Mouse (Mus musculus) embryonic facial prominence, embryonic 11.5 days (tissue): ENCODE measurements at regions not wholly inside any gene's neighbourhood (a gene's known extent, or its start where the extent isn't known, plus 50 kb on each side); places are given as distances from the start of the nearest gene placed in this dataset.

Source experiments
- ATAC-seq: fragments of 200-750 bp; cut with Nextera tagmentation; replicated peaks from 2 replicates; pipeline ENCODE4 v1.8.0; 2017; ENCODE audit warnings: low read depth; ENCODE audit not compliant: insufficient number of reproducible peaks, low FRiP score, low TSS enrichment
- DNase-seq: peaks from one replicate; pipeline ENCODE4 v3.0.0-alpha.2; 2015; ENCODE audit warnings: low spot score
- H3K27ac ChIP-seq: fragments of 300-500 bp; sonication (generic); replicated peaks from 2 replicates; pipeline ENCODE4 v1.5.1; 2014; ENCODE audit warnings: mild to moderate bottlenecking, low read depth, low read length, control low read depth
- H3K27me3 ChIP-seq: fragments of 300-500 bp; sonication (generic); 2 replicates; pipeline ENCODE4 v1.6.1; 2014; ENCODE audit warnings: mild to moderate bottlenecking, low read length, moderate library complexity, mixed read lengths; ENCODE audit not compliant: control insufficient read depth, insufficient read depth
- H3K36me3 ChIP-seq: fragments of 300-500 bp; sonication (generic); replicated peaks from 2 replicates; pipeline ENCODE4 v1.6.1; 2014; ENCODE audit warnings: low read depth, mild to moderate bottlenecking, low read length, moderate library complexity, mixed read lengths; ENCODE audit not compliant: control insufficient read depth, insufficient read depth
- H3K4me1 ChIP-seq: fragments of 300-500 bp; sonication (generic); 2 replicates; pipeline ENCODE4 v1.6.1; 2014; ENCODE audit warnings: low read length, mixed read lengths; ENCODE audit not compliant: control insufficient read depth, insufficient read depth
- H3K4me2 ChIP-seq: fragments of 300-500 bp; sonication (generic); 2 replicates; pipeline ENCODE4 v1.6.1; 2014; ENCODE audit warnings: low read depth, mild to moderate bottlenecking, control low read depth, low read length, moderate library complexity
- H3K4me3 ChIP-seq: fragments of 300-500 bp; sonication (generic); 2 replicates; pipeline ENCODE4 v1.5.1; 2014; ENCODE audit warnings: low read depth, low read length, control low read depth
- H3K9ac ChIP-seq: fragments of 300-500 bp; sonication (generic); replicated peaks from 2 replicates; pipeline ENCODE4 v1.6.1; 2014; ENCODE audit warnings: mild to moderate bottlenecking, control low read depth, low read length
- H3K9me3 ChIP-seq: fragments of 300-500 bp; sonication (generic); replicated peaks from 2 replicates; pipeline ENCODE4 v1.6.1; 2016; ENCODE audit warnings: mild to moderate bottlenecking, low read length, inconsistent platforms, mixed read lengths; ENCODE audit not compliant: control insufficient read depth
- WGBS: fragments of 180-500 bp; shearing (Covaris S2); extraction: QIAGEN DNeasy Blood & Tissue Kit; methylation state at CpG from one replicate; pipeline ENCODE4 v1.1.7; 2014; 5-methylcytosine and 5-hydroxymethylcytosine counted together

GRCm38 (mm10) chr2:114776176-114776575 lies 121.4 kb upstream of the Dph6 start:
- Histone ChIP-seq H3K9me3 (no peaks in the 10 kb centered on the region), H3K27me3 (no peaks in the 10 kb centered on the region), H3K4me2 (no peak overlapping the region), H3K27ac (no peak overlapping the region), H3K4me1 (no peaks in the 10 kb centered on the region), H3K4me3 (no peak overlapping the region), H3K9ac (no peak overlapping the region), H3K36me3 (no peaks in the 10 kb centered on the region)
- WGBS: 75% methylated on average over 2 of the region's 2 CpGs
- no peak for DNase-seq
- no peak for ATAC-seq

- Histone ChIP-seq H3K9me3 (no peaks in the 10 kb centered on the region), H3K27ac (no peak overlapping the region), H3K4me2 (no peak overlapping the region), H3K27me3 (no peaks in the 10 kb centered on the region), H3K4me1 (peaks cover 3% of the 10 kb centered on the region), H3K36me3 (no peaks in the 10 kb centered on the region), H3K4me3 (no peak overlapping the region), H3K9ac (no peak overlapping the region)
- WGBS: 75% methylated on average over 6 of the region's 6 CpGs
- ATAC-seq (no peak), DNase-seq (no peak)
Measured at GRCm38 (mm10) chr2:114782450-114782849, 127.7 kb upstream of the Dph6 start.

GRCm38 (mm10) chr2:114784191-114784590 lies 129.4 kb upstream of the Dph6 start:
- no peak for DNase-seq
- H3K27ac ChIP-seq: no peak overlapping the region
- H3K9me3 ChIP-seq: no peaks in the 10 kb centered on the region
- peaks cover 3% of the 10 kb centered on the region for H3K4me1 ChIP-seq
- H3K4me3 ChIP-seq: no peak overlapping the region
- H3K36me3 ChIP-seq: no peaks in the 10 kb centered on the region
- no peak for ATAC-seq
- no peak overlapping the region for H3K4me2 ChIP-seq
- no peaks in the 10 kb centered on the region for H3K27me3 ChIP-seq
- H3K9ac ChIP-seq: no peak overlapping the region

GRCm38 (mm10) chr2:114788251-114788650 lies 133.5 kb upstream of the Dph6 start:
- H3K36me3 ChIP-seq: no peaks in the 10 kb centered on the region
- WGBS: 92% methylated on average over 3 of the region's 3 CpGs

GRCm38 (mm10) chr2:114796630-114797290 lies 142.0 kb upstream of the Dph6 start:
- no peaks in the 10 kb centered on the region for H3K36me3 ChIP-seq
- no peak overlapping the region for H3K27ac ChIP-seq
- no peaks in the 10 kb centered on the region for H3K27me3 ChIP-seq
- no peak overlapping the region for H3K4me3 ChIP-seq
- H3K9ac ChIP-seq: no peak overlapping the region
- H3K4me1 ChIP-seq: no peaks in the 10 kb centered on the region
- DNase-seq: no peak
- ATAC-seq: no peak
- 90% methylated on average over 6 of the region's 6 CpGs for WGBS
- no peak overlapping the region for H3K4me2 ChIP-seq
- no peaks in the 10 kb centered on the region for H3K9me3 ChIP-seq

More at GRCm38 (mm10) chr2:114788251-114788650, 133.5 kb upstream of the Dph6 start:
- Histone ChIP-seq H3K27ac (no peak overlapping the region), H3K27me3 (no peaks in the 10 kb centered on the region), H3K9ac (no peak overlapping the region), H3K4me3 (no peak overlapping the region), H3K9me3 (no peaks in the 10 kb centered on the region), H3K4me2 (no peak overlapping the region), H3K4me1 (peaks cover 3% of the 10 kb centered on the region)
- DNase-seq (no peak), ATAC-seq (no peak)

- 23% methylated on average over 1 of the region's 1 CpGs for WGBS
- Histone ChIP-seq H3K27ac (no peak overlapping the region), H3K36me3 (no peaks in the 10 kb centered on the region), H3K27me3 (no peaks in the 10 kb centered on the region), H3K9me3 (no peaks in the 10 kb centered on the region), H3K4me3 (no peak overlapping the region), H3K4me1 (no peaks in the 10 kb centered on the region), H3K9ac (no peak overlapping the region), H3K4me2 (no peak overlapping the region)
- DNase-seq: no peak
- ATAC-seq: no peak
Measured at GRCm38 (mm10) chr2:114797291-114797650, 142.5 kb upstream of the Dph6 start.

- no peaks in the 10 kb centered on the region for H3K9me3 ChIP-seq
- no peak overlapping the region for H3K4me2 ChIP-seq
- H3K4me3 ChIP-seq: no peak overlapping the region
- H3K9ac ChIP-seq: no peak overlapping the region
- H3K4me1 ChIP-seq: no peaks in the 10 kb centered on the region
- H3K27me3 ChIP-seq: no peaks in the 10 kb centered on the region
- no peak overlapping the region for H3K27ac ChIP-seq
- H3K36me3 ChIP-seq: no peaks in the 10 kb centered on the region
- ATAC-seq: no peak
- no peak for DNase-seq
- 74% methylated on average over 3 of the region's 3 CpGs for WGBS
Measured at GRCm38 (mm10) chr2:114803241-114803640, 148.5 kb upstream of the Dph6 start.

GRCm38 (mm10) chr2:114803928-114804327 lies 149.2 kb upstream of the Dph6 start:
- ATAC-seq: no peak
- WGBS: 75% methylated on average over 3 of the region's 3 CpGs
- no peak for DNase-seq
- H3K4me2 ChIP-seq: no peak overlapping the region
- H3K27me3 ChIP-seq: no peaks in the 10 kb centered on the region
- no peak overlapping the region for H3K4me3 ChIP-seq
- H3K27ac ChIP-seq: no peak overlapping the region
- no peaks in the 10 kb centered on the region for H3K9me3 ChIP-seq
- no peaks in the 10 kb centered on the region for H3K36me3 ChIP-seq
- no peak overlapping the region for H3K9ac ChIP-seq
- no peaks in the 10 kb centered on the region for H3K4me1 ChIP-seq
